Mouse (Mus musculus): Measurements from ENCODE around the gene Hist1h3h. TPM values are rescaled to one million over a fixed set of nuclear protein-coding genes. Genes with fewer than 3 reads are reported as not detected.
"Not testable (repeated sequence)": the region's sequence is repeated elsewhere in the genome, so short reads cannot be mapped to it uniquely, and the experiment has no call there.

Gene Hist1h3h
- 4.7 and 6.3 TPM in 2 replicates for polyA plus RNA-seq (2015; fragmentation: Nextera tagmentation; extraction: Ambion mirVana)

DNA sequence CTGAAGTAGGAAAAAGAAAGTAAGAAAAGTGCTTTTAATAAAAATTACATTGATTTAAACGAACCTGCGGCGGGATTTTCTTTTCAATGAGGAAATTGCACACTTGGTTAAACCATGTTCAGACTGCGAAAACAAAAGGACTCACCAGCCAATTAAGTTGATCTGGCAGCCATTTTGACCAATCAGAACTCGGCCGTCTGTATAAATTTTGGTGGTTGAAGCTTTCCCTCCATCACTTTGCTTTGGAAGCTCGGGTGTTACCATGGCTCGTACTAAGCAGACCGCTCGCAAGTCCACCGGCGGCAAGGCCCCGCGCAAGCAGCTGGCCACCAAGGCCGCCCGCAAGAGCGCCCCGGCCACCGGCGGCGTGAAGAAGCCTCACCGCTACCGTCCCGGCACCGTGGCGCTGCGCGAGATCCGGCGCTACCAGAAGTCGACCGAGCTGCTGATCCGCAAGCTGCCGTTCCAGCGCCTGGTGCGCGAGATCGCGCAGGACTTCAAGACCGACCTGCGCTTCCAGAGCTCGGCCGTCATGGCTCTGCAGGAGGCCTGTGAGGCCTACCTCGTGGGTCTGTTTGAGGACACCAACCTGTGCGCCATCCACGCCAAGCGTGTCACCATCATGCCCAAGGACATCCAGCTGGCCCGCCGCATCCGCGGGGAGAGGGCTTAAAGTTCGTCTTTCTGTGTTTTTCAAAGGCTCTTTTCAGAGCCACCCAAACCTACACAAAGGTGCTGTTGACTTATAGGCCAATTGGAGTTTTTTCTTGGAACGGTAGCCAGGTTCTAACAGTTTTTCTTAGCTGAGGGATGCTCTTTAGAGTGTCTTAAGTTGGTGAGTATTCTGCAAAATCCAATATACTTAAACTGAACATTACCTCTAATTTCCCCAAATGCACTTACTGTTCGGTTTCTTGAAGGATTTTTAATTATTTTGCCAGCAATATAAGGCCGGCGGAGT is at the start of gene Hist1h3h:
Gene Hist1h3h, plus strand, starts transcription at position 263 of the 961 bp plus-strand sequence.
- ATAC-seq (ENCODE audit: insufficient read depth, low FRiP score, low read depth), result peak; percentile 25; the same call in 1 of the 2 replicates
- Histone ChIP-seq H3K4me3 (replicated peaks) (peak within 1 kb of the TSS; percentile 46), H3K9ac (peak within 1 kb of the TSS; percentile 50), H3K27ac (peak within 1 kb of the TSS; percentile 96), H3K4me1 (peaks cover 23% of the 10 kb centered on the region), H3K4me2 (peak within 1 kb of the TSS; percentile 69)
- not testable (repeated sequence) for H3K9me3 ChIP-seq; H3K36me3 ChIP-seq; H3K27me3 ChIP-seq (replicated peaks)
- 1% methylated on average over 29 of the region's 56 CpGs for WGBS

DNA sequence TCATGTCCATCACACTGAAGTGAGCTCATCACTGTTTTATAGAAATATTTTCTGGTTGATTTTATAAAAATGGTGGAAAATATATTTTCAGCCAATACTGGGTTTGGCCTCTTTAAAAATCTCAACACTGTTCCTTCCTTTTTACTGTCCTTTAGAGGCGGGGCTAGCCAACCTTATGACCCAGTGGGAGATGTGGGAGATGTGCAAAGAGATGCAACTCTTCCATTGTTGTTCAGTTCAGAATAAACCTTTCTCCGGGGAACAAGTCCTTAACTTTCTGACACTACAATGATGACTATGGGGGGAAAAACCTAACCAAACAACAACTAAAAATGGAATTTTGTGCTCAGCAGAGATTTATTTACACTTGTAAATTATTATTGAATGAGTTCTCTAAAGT is 40.2 kb upstream of the Hist1h3h start, which contains the start of gene Olfr1360:
Gene Olfr1360, minus strand, starts transcription at position 101 of the 400 bp plus-strand sequence.
- no peaks in the 10 kb centered on the region for H3K27me3 ChIP-seq (replicated peaks)
- no peaks in the 10 kb centered on the region for H3K36me3 ChIP-seq
- H3K4me2 ChIP-seq, result no peak within 1 kb of the TSS
- H3K27ac ChIP-seq, result no peak within 1 kb of the TSS
- H3K4me1 ChIP-seq, result no peaks in the 10 kb centered on the region
- H3K9me3 ChIP-seq, result no peaks in the 10 kb centered on the region
- WGBS, result 76% methylated on average over 2 of the region's 2 CpGs
- no peak within 1 kb of the TSS for H3K9ac ChIP-seq
- ATAC-seq (ENCODE audit: insufficient read depth, low FRiP score, low read depth), result no peak
- no peak within 1 kb of the TSS for H3K4me3 ChIP-seq (replicated peaks)

DNA sequence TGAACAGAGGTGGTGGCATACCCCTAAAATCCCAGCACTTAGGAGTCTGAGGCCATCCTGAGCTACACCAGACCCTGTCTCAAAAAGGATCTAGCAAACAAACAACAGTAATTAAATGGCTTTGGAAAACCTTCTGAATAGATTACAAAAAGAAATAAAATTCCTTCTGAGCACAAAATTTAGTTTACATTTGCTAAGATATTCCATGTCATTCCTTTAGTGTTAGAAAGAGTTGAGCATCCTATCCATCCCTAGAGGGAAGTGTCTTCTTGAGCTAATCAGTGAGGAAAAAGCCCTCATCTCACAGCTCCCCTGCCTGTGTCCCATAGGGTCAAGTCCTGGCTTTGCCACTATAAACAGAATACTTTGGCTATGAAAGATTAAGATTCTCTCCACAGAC is 19.6 kb upstream of the Hist1h3h start, which contains the start of gene Olfr1359:
Gene Olfr1359, plus strand, starts transcription at position 301 of the 400 bp plus-strand sequence.
- Histone ChIP-seq H3K27me3 (replicated peaks) (no peaks in the 10 kb centered on the region), H3K4me2 (no peak within 1 kb of the TSS), H3K9ac (no peak within 1 kb of the TSS), H3K27ac (no peak within 1 kb of the TSS), H3K4me1 (no peaks in the 10 kb centered on the region), H3K4me3 (replicated peaks) (no peak within 1 kb of the TSS), H3K36me3 (no peaks in the 10 kb centered on the region), H3K9me3 (no peaks in the 10 kb centered on the region)
- ATAC-seq (ENCODE audit: insufficient read depth, low FRiP score, low read depth), result no peak

DNA sequence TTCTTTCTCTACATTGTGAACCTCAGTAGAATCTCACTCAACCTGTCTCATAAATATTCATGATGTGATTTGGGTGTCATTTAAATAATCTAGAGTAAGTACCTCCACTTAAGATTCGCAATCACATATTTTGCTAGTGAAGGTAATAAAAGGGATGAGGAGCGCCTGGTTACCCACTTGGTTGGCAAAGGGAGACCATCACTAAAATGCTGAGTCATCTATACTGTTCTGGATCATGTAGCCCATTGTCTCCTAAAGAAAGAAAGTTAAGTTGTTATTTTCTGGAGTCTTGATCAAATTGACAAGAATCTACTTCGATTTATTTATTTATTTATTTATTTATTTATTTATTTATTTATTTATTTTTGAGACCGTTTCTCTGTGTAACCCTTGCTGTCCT is 10.8 kb upstream of the Hist1h3h start:
- 71% methylated on average over 4 of the region's 4 CpGs for WGBS
- H3K4me3 ChIP-seq (replicated peaks), result no peak overlapping the region

DNA sequence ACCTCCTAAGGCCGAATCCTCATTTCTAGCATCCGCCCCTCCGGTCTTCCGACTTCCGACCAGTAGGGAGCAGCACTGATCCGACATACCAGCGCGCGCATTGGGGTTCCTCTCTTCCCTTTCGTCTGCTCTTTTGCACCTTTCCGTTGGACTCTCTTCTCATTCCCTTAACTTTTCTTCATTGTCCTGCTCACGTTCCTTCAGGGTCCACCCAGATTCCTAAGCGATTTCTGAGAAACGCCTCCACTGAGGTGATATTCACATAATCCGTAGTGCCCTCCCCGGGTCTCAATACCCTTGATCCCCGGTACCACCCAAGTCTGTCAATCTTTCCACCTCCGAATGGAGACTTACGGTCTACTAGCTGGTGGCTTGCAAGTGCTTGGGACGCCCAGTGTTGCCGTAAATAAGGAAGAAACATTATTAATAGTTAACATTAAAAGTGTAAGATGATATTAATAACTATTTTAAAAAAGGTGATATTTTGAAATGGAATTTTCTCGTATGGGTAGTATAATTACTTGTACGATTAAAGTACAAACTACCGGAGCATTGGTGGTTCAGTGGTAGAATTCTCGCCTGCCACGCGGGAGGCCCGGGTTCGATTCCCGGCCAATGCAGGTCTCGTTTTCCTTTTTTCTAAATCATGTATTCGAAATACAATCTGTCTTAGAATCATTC is 7.3 kb upstream of the Hist1h3h start:
- WGBS, result 0% methylated on average over 32 of the region's 32 CpGs
- H3K4me2 ChIP-seq, result peak overlapping the region; percentile 40
- H3K9ac ChIP-seq, result no peak overlapping the region
- H3K27me3 ChIP-seq (replicated peaks), result no peaks in the 10 kb centered on the region
- no peaks in the 10 kb centered on the region for H3K36me3 ChIP-seq
- no peaks in the 10 kb centered on the region for H3K9me3 ChIP-seq
- H3K27ac ChIP-seq, result peak overlapping the region; percentile 89
- H3K4me1 ChIP-seq, result peaks cover 4% of the 10 kb centered on the region
- peak overlapping the region; percentile 72 for H3K4me3 ChIP-seq (replicated peaks)
- ATAC-seq (ENCODE audit: insufficient read depth, low FRiP score, low read depth), result peak; percentile 68

More for the DNA sequence above, 10.8 kb upstream of the Hist1h3h start:
- Histone ChIP-seq H3K4me1 (no peaks in the 10 kb centered on the region), H3K27ac (no peak overlapping the region), H3K9ac (no peak overlapping the region), H3K9me3 (no peaks in the 10 kb centered on the region), H3K4me2 (no peak overlapping the region), H3K27me3 (replicated peaks) (no peaks in the 10 kb centered on the region), H3K36me3 (no peaks in the 10 kb centered on the region)
- ATAC-seq (ENCODE audit: insufficient read depth, low FRiP score, low read depth), result no peak

DNA sequence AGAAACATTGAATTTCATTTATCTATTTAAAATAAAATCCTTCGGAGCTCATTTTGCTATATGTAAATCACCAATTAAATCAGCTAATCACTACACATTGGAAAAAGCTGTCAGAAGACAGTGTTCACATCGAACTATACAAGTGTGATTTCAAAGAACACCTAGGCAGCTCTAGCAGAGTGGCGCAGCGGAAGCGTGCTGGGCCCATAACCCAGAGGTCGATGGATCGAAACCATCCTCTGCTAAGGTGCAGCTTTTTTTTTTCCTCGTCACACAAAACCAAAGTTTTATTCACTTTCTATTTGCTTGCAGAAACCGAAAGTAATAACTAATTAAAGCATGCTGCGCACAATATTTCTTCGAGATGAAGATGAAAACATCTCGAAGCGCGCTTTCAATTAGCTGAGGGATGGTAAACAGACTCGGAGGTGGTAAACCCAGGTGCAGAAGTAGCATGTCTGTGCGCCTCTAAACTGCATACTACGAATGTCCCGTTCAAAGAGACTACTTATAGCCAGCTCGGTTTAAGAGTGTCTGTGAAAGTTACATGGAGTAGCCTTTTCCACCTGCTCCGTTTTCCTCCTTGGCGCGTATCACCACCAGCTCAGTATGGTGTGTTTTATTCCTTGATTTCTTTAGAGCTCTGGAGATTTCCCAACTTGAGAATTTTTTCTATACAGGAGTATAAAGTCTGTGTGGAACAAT is 6.5 kb upstream of the Hist1h3h start:
- H3K27me3 ChIP-seq (replicated peaks), result no peaks in the 10 kb centered on the region
- peaks cover 8% of the 10 kb centered on the region for H3K4me1 ChIP-seq
- 2% methylated on average over 22 of the region's 22 CpGs for WGBS
- no peaks in the 10 kb centered on the region for H3K9me3 ChIP-seq
- H3K36me3 ChIP-seq, result no peaks in the 10 kb centered on the region
- H3K27ac ChIP-seq, result peak overlapping the region; percentile 57; the same call in 1 of the 2 replicates
- peak; percentile 78 for ATAC-seq (ENCODE audit: insufficient read depth, low FRiP score, low read depth)
- H3K4me3 ChIP-seq (replicated peaks), result peak overlapping the region; percentile 46
- H3K4me2 ChIP-seq, result peak overlapping the region; percentile 69
- H3K9ac ChIP-seq, result peak overlapping the region; percentile 45

DNA sequence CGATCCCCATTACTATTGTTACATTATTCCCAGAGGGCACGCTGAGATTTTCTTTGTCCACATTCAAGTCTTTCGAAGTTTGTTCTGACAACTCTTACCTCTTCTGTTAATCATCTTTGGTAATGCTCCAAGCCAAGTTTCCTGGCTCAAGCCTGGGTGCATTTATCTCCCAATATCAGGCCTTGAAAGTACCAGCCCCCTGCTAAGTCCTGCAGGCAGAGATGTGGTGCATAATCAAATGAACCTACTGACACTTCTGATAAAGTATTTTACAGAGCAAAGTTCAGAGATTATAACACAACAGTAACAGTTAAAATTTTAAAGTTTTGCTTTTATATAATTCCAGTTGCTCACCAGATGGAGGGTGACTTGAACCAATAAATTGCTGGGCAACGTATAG is 5.8 kb upstream of the Hist1h3h start:
- WGBS, result 27% methylated on average over 4 of the region's 4 CpGs
- Histone ChIP-seq H3K36me3 (no peaks in the 10 kb centered on the region), H3K27me3 (replicated peaks) (no peaks in the 10 kb centered on the region), H3K4me2 (peak overlapping the region; percentile 69), H3K9me3 (no peaks in the 10 kb centered on the region), H3K4me1 (peaks cover 8% of the 10 kb centered on the region), H3K4me3 (replicated peaks) (peak overlapping the region; percentile 46), H3K9ac (no peak overlapping the region), H3K27ac (no peak overlapping the region)
- ATAC-seq (ENCODE audit: insufficient read depth, low FRiP score, low read depth), result no peak

DNA sequence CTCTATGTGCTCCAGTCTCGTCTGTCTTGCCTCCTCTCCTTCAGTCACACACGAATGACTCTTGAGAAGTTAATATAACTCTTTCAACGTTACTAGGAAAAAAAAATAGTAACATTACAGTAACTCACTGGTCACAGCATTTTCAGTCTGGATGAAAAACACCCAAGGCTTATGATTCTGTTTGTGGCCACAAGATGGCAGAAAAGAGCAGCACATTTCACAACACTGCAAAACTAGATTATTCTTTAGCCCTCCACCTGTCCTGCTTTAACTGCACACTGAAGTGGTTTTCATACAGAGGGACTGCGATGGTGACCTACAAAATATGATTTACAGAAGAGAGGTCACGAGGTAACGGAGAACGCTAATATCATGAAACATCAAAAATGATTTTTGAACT is 2.7 kb upstream of the Hist1h3h start:
- H3K4me3 ChIP-seq (replicated peaks), result peak overlapping the region; percentile 46
- H3K4me2 ChIP-seq, result peak overlapping the region; percentile 69
- no peak for ATAC-seq (ENCODE audit: insufficient read depth, low FRiP score, low read depth)
- no peaks in the 10 kb centered on the region for H3K36me3 ChIP-seq
- 0 out of 2 replicates have a peak overlapping the region, but pooled peaks have one; percentile 38 for H3K9ac ChIP-seq
- H3K27ac ChIP-seq, result peak overlapping the region; percentile 92
- WGBS, result under 1% methylated on average over 7 of the region's 7 CpGs
- no peaks in the 10 kb centered on the region for H3K27me3 ChIP-seq (replicated peaks)
- no peaks in the 10 kb centered on the region for H3K9me3 ChIP-seq
- H3K4me1 ChIP-seq, result peaks cover 18% of the 10 kb centered on the region

DNA sequence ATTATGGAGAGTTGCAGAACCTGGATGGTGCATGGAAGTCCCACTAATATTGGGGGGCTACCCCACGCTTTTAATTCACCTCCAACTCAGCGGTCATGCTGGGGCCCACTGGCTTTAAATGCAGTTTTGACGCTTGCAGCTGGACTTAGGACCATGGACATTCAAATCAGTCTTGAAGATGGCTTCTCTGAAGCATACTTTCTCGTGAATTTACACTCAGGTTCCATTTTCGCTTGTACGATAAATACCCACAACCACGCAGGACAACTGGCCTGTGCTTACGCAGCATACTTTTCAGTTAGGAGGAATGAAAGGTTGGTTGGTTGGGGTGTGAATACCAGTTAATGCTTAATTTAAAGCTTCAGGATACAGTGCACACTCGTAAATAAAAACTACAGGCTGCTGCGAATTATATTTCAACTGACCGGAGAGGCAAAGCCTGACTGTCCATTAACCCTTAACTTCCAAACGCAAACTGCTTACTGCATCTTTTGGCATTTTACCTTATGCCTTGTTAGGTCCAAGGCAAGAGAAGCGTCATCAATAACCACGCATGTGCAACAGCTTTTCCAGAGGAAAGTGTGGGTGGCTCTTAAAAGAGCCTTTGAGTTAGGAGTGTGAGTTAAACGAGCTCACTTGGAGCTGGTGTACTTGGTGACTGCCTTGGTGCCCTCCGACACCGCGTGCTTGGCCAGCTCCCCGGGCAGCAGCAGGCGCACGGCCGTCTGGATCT is 2.2 kb upstream of the Hist1h3h start:
- Histone ChIP-seq H3K4me1 (peaks cover 18% of the 10 kb centered on the region), H3K4me2 (peak overlapping the region; percentile 69), H3K27ac (peak overlapping the region; percentile 92), H3K9ac (peak overlapping the region; percentile 38; the same call in 1 of the 2 replicates), H3K9me3 (no peaks in the 10 kb centered on the region), H3K36me3 (no peaks in the 10 kb centered on the region), H3K27me3 (replicated peaks) (no peaks in the 10 kb centered on the region), H3K4me3 (replicated peaks) (peak overlapping the region; percentile 46)
- whole genome bisulfite sequencing, result under 1% methylated on average over 22 of the region's 22 CpGs
- no peak for ATAC-seq (ENCODE audit: insufficient read depth, low FRiP score, low read depth)

DNA sequence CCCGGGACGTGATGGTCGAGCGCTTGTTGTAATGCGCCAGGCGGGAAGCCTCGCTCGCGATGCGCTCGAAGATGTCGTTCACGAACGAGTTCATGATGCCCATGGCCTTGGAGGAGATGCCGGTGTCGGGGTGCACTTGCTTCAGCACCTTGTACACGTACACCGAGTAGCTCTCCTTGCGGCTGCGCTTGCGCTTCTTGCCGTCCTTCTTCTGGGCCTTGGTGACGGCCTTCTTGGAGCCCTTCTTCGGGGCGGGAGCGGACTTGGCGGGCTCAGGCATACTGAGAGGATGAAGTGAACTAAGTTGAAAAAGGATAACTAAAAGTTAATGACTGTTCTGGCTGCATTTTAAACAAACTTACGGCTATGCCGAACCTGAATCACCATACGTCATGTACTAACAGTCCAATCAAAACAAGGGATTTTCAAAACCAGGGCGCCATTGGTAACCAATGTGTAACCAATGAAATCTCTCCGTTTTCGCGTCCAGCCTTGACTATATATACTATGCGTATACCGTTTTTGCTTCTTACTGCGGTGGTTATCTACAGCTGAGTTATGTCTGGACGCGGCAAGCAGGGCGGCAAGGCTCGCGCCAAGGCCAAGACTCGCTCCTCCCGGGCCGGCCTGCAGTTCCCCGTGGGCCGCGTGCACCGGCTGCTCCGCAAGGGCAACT is 1.5 kb upstream of the Hist1h3h start, which contains the start of the genes Hist1h2bl and Hist1h2ai:
Gene Hist1h2bl, minus strand, starts transcription at position 280 of the 676 bp plus-strand sequence.
Gene Hist1h2ai, plus strand, starts transcription at position 559 of the 676 bp plus-strand sequence.
- Histone ChIP-seq H3K9ac (peak within 1 kb of the TSS; percentile 50), H3K4me2 (peak within 1 kb of the TSS; percentile 69), H3K4me3 (replicated peaks) (peak within 1 kb of the TSS; percentile 46), H3K4me1 (peaks cover 21% of the 10 kb centered on the region), H3K27ac (peak within 1 kb of the TSS; percentile 96)
- peak; percentile 89 for ATAC-seq (ENCODE audit: insufficient read depth, low FRiP score, low read depth)
- not testable (repeated sequence) for H3K27me3 ChIP-seq (replicated peaks); H3K36me3 ChIP-seq; H3K9me3 ChIP-seq
- WGBS, result under 1% methylated on average over 36 of the region's 50 CpGs

Measured in stomach, embryonic 15.5 days (tissue).